Mouse (Mus musculus) erythroblast, embryonic 14.5 days (primary cell): ENCODE results near the gene Agpat1.

ENCODE experiments used
- GATA1 ChIP-seq: IDR thresholded peaks from 2 replicates; pipeline ENCODE4 v1.6.1; 2012; ENCODE audit warnings: low read length, inconsistent platforms, mixed read lengths
- TAL1 ChIP-seq: IDR thresholded peaks from 3 replicates; pipeline ENCODE4 v1.6.1; 2012; ENCODE audit warnings: low read length, inconsistent platforms, mixed read lengths

- TF ChIP-seq TAL1 = no peak
- TF ChIP-seq GATA1 = no peak
Measured at GRCm38 (mm10) chr17:34583397-34583796, 20.7 kb upstream of the Agpat1 start.
